Mouse (Mus musculus) CD4-positive, CD25-positive, alpha-beta regulatory T cell, adult 2 months (primary cell): ENCODE measurements around the gene Sgtb.

Source experiments
- DNase-seq: peaks from one replicate; pipeline ENCODE4 v3.0.0-alpha.2; 2012; ENCODE audit warnings: low read depth, low spot score

Gene Sgtb

DNA sequence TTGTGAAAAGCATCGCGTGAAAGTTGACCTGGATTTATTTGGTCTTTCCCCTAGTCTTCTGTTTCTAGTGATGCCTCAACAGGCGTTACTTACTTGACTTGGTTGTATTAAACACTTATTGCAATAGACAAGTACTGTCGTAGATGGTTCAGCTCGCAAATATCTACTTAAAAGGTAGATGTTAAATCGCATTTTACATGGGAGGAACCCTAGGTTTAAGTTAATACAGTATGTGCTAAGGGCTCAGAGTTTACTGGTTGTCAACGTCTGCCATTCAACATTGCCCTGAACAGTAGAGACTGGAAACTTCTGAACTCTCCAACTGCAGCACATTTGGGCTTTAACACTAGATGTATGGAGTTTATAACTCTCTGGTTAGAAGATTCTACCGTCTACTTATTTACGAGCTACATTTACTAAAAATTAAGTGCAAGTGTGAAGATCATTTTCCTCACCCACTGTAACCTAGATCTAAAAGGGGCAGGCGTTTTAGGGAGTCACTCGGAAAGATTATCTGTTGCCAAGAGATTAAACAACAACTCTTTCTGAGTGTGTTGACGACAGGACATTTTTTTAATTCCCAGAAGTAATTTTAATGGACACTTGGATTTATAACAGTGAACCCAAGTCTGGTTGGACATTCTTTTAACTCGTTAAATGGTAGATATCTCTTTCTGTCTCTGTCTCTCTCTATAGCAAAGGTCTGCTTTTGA is 69.8 kb downstream of the Sgtb start:
- no peak for DNase-seq

DNA sequence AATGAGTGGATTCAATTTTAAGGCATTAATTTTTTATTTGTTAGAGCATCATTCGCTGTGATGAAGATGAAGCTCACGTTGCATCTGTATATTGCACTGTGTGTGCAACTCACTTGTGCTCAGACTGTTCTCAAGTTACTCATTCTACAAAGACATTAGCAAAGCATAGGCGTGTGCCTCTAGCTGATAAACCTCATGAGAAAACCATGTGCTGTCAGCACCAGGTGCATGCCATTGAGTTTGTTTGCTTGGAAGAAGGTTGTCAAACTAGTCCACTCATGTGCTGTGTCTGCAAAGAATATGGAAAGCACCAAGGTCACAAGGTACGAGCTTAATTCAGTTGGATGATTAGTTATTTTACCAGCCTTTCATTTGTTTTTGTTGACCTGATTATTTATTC is 77.8 kb downstream of the Sgtb start:
- DNase-seq, result no peak
